In the genomic region with DNA sequence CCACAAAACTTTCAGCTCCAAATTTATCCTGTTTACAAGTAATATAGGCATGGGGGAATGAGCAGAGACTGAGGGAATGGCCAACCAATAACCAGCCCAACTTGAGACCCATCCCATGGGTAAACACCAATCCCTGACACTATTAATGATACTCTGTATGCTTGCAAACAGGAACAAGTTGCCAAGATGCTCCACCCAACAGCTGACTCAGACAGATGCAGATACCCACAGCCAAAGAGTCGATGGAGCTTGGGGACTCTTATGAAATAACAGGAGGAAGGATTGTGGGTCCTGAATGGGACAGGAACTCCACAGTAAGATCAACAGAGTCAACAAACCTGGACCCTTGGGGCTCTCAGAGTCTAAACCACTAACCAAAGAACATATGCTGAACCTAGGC, we compare ENCODE assay signal across 21 mouse cellular contexts. TPM values are rescaled to one million over a fixed set of nuclear protein-coding genes. Genes with fewer than 3 reads are reported as not detected.
DNase-seq lines count a peak whose midpoint lies in the region; ATAC-seq and TF ChIP-seq lines count a peak whose summit lies in the region.
"Had no signal": no experiment of that assay in that cellular context is flagged by ENCODE, and none has a peak within 500 bp of the region (broad histone marks: within the 10 kb centered on the region; RNA-seq: fewer than 3 reads in every experiment).

No protein-coding gene starts in this region.

- no peaks in the 10 kb centered on the region for H3K9me3 ChIP-seq in midbrain, embryonic 11.5 days (ENCODE audit: control insufficient read depth, low read length)
- H3K9me3 ChIP-seq in midbrain, embryonic 10.5 days (replicated peaks), result 0 out of 2 replicates have a peak, but pooled peaks cover 11% of the 10 kb centered on the region
- peaks cover 8% of the 10 kb centered on the region; the same call in 1 of the 2 replicates for H3K9me3 ChIP-seq in intestine, embryonic 16.5 days (ENCODE audit: control insufficient read depth, low read length)
- H3K9me3 ChIP-seq: forebrain, embryonic 15.5 days had no signal

- H3K9ac ChIP-seq in midbrain, embryonic 11.5 days (ENCODE audit: low read length), result no peak overlapping the region
- no peak overlapping the region for H3K9ac ChIP-seq in intestine, embryonic 16.5 days (ENCODE audit: low read depth, low read length)
- H3K9ac ChIP-seq: embryonic facial prominence, embryonic 12.5 days; forebrain, embryonic 15.5 days; heart, embryonic 13.5 days; hindbrain, embryonic 12.5 days had no signal

- no peak for ATAC-seq in midbrain, embryonic 11.5 days (ENCODE audit: low FRiP score)
- ATAC-seq in intestine, embryonic 16.5 days, result no peak
- ATAC-seq: activated CD4-positive, CD25-positive, alpha-beta regulatory T cell, adult 4 months; forebrain, embryonic 15.5 days; hindbrain, embryonic 16.5 days; inflammation-experienced regulatory T-cells, adult 6 months; Patski had no signal

- no peak for TF ChIP-seq CTCF in gastrocnemius, adult 2 months (IDR thresholded peaks at IDR 0.05)

- H3K4me1 ChIP-seq in midbrain, embryonic 11.5 days (ENCODE audit: control insufficient read depth, insufficient read depth, low read length), result no peaks in the 10 kb centered on the region
- no peaks in the 10 kb centered on the region for H3K4me1 ChIP-seq in midbrain, embryonic 10.5 days
- H3K4me1 ChIP-seq in intestine, embryonic 16.5 days (ENCODE audit: control insufficient read depth, insufficient read depth, low read length), result no peaks in the 10 kb centered on the region
- H3K4me1 ChIP-seq: embryonic facial prominence, embryonic 12.5 days; forebrain, embryonic 15.5 days; hindbrain, embryonic 12.5 days had no signal

- WGBS in midbrain, embryonic 11.5 days, result 88% methylated on average over 1 of the region's 1 CpGs
- 90% methylated on average over 1 of the region's 1 CpGs for WGBS in midbrain, embryonic 10.5 days
- 88% methylated on average over 1 of the region's 1 CpGs for WGBS in intestine, embryonic 16.5 days

- no peaks in the 10 kb centered on the region for H3K27me3 ChIP-seq in midbrain, embryonic 11.5 days (ENCODE audit: control insufficient read depth, insufficient read depth, low read length)
- H3K27me3 ChIP-seq in midbrain, embryonic 10.5 days (ENCODE audit: low read depth, poor library complexity, severe bottlenecking), result no peaks in the 10 kb centered on the region
- no peaks in the 10 kb centered on the region for H3K27me3 ChIP-seq in intestine, embryonic 16.5 days (replicated peaks; ENCODE audit: control insufficient read depth, insufficient read depth, low read length)
- H3K27me3 ChIP-seq: CH12.LX; embryonic facial prominence, embryonic 12.5 days; forebrain, embryonic 15.5 days; heart, embryonic 13.5 days; hindbrain, embryonic 12.5 days; Patski had no signal

- no peaks in the 10 kb centered on the region for H3K36me3 ChIP-seq in midbrain, embryonic 11.5 days (ENCODE audit: control insufficient read depth, insufficient read depth, low read length)
- no peaks in the 10 kb centered on the region for H3K36me3 ChIP-seq in midbrain, embryonic 10.5 days
- peaks cover 7% of the 10 kb centered on the region for H3K36me3 ChIP-seq in intestine, embryonic 16.5 days (ENCODE audit: control insufficient read depth, insufficient read depth, low read length)
- H3K36me3 ChIP-seq: embryonic facial prominence, embryonic 12.5 days; forebrain, embryonic 15.5 days had no signal

- no peak overlapping the region for H3K4me3 ChIP-seq in gastrocnemius, adult 2 months
- H3K4me3 ChIP-seq in midbrain, embryonic 11.5 days (ENCODE audit: low read depth, low read length), result no peak overlapping the region
- H3K4me3 ChIP-seq in midbrain, embryonic 10.5 days, result no peak overlapping the region
- H3K4me3 ChIP-seq in intestine, embryonic 16.5 days (ENCODE audit: low read length), result no peak overlapping the region
- H3K4me3 ChIP-seq: embryonic facial prominence, embryonic 12.5 days; forebrain, embryonic 15.5 days; heart, embryonic 13.5 days; hindbrain, embryonic 12.5 days had no signal

- H3K27ac ChIP-seq in gastrocnemius, adult 2 months, result peak overlapping the region; percentile 46
- no peak overlapping the region for H3K27ac ChIP-seq in midbrain, embryonic 11.5 days (ENCODE audit: low read depth, low read length)
- no peak overlapping the region for H3K27ac ChIP-seq in midbrain, embryonic 10.5 days (replicated peaks)
- H3K27ac ChIP-seq in intestine, embryonic 16.5 days (ENCODE audit: low read length), result no peak overlapping the region
- H3K27ac ChIP-seq: embryonic facial prominence, embryonic 12.5 days; forebrain, embryonic 15.5 days; heart, embryonic 13.5 days; hindbrain, embryonic 12.5 days had no signal

- intact Hi-C loops in gastrocnemius, adult 2 months (cut with DNase I), result no loop called here

- no peak overlapping the region for H3K4me2 ChIP-seq in midbrain, embryonic 11.5 days
- H3K4me2 ChIP-seq in intestine, embryonic 16.5 days (ENCODE audit: low read depth, low read length), result no peak overlapping the region
- H3K4me2 ChIP-seq: embryonic facial prominence, embryonic 12.5 days; forebrain, embryonic 15.5 days; heart, embryonic 13.5 days; hindbrain, embryonic 12.5 days had no signal

- peak; percentile 64 for DNase-seq in gastrocnemius, adult 2 months
- DNase-seq in gastrocnemius, postnatal 4 days (ENCODE audit: low spot score in 2 of 2), result no peak
- DNase-seq in midbrain, embryonic 11.5 days (ENCODE audit: low spot score, missing footprints), result peak; percentile 31
- no peak for DNase-seq in midbrain, embryonic 10.5 days (ENCODE audit: low spot score)
- DNase-seq in gastrocnemius, adult 8-10 months (ENCODE audit: low spot score in 2 of 2), result peak; percentile 21 to 58
- DNase-seq in thymus, postnatal 4 days, result no peak
- DNase-seq: adrenal gland, postnatal 14 days; cerebellum, adult 11-12 months; cerebellum, adult 9-10 months; cerebellum, postnatal 25 days; heart, postnatal 4 days had no signal

RNA-seq across cellular contexts. Expression of gene Oit3, which starts 47.8 kb away (rescaled TPM):
- total RNA-seq in gastrocnemius, adult 2 months (2021), result under 1 TPM in 1 of 2 experiments, not detected in 1; 0.11 TPM
- total RNA-seq in gastrocnemius, postnatal 4 days (2021), result under 1 TPM; 0.56 to 0.75 TPM
- polyA plus RNA-seq in midbrain, embryonic 11.5 days (2014; fragmentation: Nextera tagmentation; extraction: Ambion mirVana), result 0.38 and 0.48 TPM in 2 replicates
- polyA plus RNA-seq in midbrain, embryonic 10.5 days (2016; fragmentation: Nextera tagmentation; extraction: Ambion mirVana), result 0.40 and 1.00 TPM in 2 replicates
- total RNA-seq in gastrocnemius, adult 8-10 months (2022), result not detected
- 2.1 and 2.3 TPM in 2 replicates for polyA plus RNA-seq in intestine, embryonic 16.5 days (2015; fragmentation: Nextera tagmentation; extraction: Ambion mirVana)
- polyA plus RNA-seq: activated CD4-positive, CD25-positive, alpha-beta regulatory T cell, adult 4 months; inflammation-experienced regulatory T-cells, adult 6 months had no signal

Comparison
In these comparisons a context has a peak if more than half of its experiments do, and no peak if none do; other contexts are left out.
1. DNase-seq: peak in gastrocnemius, adult 2 months (single experiment), midbrain, embryonic 11.5 days (single experiment) and gastrocnemius, adult 8-10 months (2 of 2); none in gastrocnemius, postnatal 4 days (0 of 2), midbrain, embryonic 10.5 days (single experiment) and thymus, postnatal 4 days (single experiment).